Mouse (Mus musculus) small intestine, adult 2 months (tissue): ENCODE measurements around the gene Efna2. TPM values are rescaled to one million over a fixed set of nuclear protein-coding genes. Genes with fewer than 3 reads are reported as not detected.
A peak's percentile ranks its signal among the peaks of the same experiment; 100 is the strongest.

Experiments used
- H3K27ac ChIP-seq: fragments of 200-500 bp; 2 replicates; pipeline ENCODE4 v1.5.1; 2012; ENCODE audit warnings: low read depth, low read length, control low read depth, inconsistent platforms; ENCODE audit not compliant: insufficient read depth
- H3K27me3 ChIP-seq: fragments of 200-500 bp; 2 replicates; pipeline ENCODE4 v1.6.1; 2012; ENCODE audit warnings: mild to moderate bottlenecking, moderate library complexity, low read length, inconsistent platforms; ENCODE audit not compliant: control insufficient read depth, insufficient read depth
- H3K36me3 ChIP-seq: fragments of 200-500 bp; 2 replicates; pipeline ENCODE4 v1.6.1; 2012; ENCODE audit warnings: mild to moderate bottlenecking, low read length, control low read depth, inconsistent platforms; ENCODE audit not compliant: control insufficient read depth, insufficient read depth
- H3K4me1 ChIP-seq: fragments of 200-500 bp; 2 replicates; pipeline ENCODE4 v1.6.1; 2012; ENCODE audit warnings: low read length, inconsistent platforms, mixed read lengths; ENCODE audit not compliant: control insufficient read depth, insufficient read depth, insufficient read length
- H3K4me3 ChIP-seq: fragments of 200-500 bp; 2 replicates; pipeline ENCODE4 v1.5.1; 2012; ENCODE audit warnings: low read depth, mild to moderate bottlenecking, control low read depth, inconsistent platforms, low read length, moderate library complexity
- CTCF ChIP-seq: fragments of 200-500 bp; IDR thresholded peaks from 2 replicates; pipeline ENCODE4 v1.5.1; 2012; ENCODE audit warnings: low read depth, mild to moderate bottlenecking, control low read depth, inconsistent platforms, low read length, moderate library complexity, mixed read lengths; ENCODE audit not compliant: insufficient replicate concordance, insufficient read length; ENCODE audit errors: extremely low read depth
- POLR2A ChIP-seq: fragments of 200-500 bp; IDR thresholded peaks from 2 replicates; pipeline ENCODE4 v1.6.1; 2012; ENCODE audit warnings: low read depth, mild to moderate bottlenecking, control low read depth, inconsistent platforms, low read length, moderate library complexity
- WGBS: fragments of 180-500 bp; shearing (Covaris S2); methylation state at CpG from one replicate; pipeline ENCODE4 v1.1.7; 2018; 5-methylcytosine and 5-hydroxymethylcytosine counted together
- polyA plus RNA-seq: library from polyadenylated mRNA; depleted of rRNA; stranded (reverse); fragments of >200 nt; gene quantifications from 2 replicates; pipeline ENCODE4 v1.2.3, GENCODE M21; 2012

Efna2 gene
- polyA plus RNA-seq, 1 experiment = 1.8 TPM

DNA sequence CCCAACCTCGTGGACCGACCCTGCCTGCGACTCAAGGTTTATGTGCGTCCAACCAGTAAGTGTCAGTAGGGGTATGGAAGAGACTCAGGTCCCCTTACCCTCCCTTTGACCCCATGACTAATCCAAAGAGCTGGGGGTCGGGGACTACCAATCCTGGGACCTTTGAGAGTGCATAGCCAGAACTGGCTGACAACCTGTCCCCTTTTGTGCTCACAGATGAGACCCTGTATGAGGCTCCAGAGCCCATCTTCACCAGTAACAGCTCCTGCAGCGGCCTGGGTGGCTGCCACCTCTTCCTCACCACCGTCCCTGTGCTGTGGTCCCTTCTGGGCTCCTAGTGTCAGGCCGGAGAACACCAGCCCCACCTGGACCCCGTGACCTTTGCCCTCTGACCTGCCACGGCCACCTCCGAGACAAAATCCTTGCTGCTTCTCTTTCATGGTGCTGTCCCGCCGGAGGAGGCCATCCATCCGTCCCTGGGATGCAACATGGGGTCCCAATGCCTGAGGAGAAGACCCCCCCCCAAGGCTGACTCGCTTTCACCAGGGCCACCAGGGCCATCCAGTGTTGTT is 9.3 kb downstream of the Efna2 start:
- no peak overlapping the region for H3K27ac ChIP-seq
- peaks cover 16% of the 10 kb centered on the region for H3K27me3 ChIP-seq
- TF ChIP-seq CTCF = no peak
- peaks cover 8% of the 10 kb centered on the region for H3K4me1 ChIP-seq
- H3K36me3 ChIP-seq = no peaks in the 10 kb centered on the region
- WGBS = 82% methylated on average over 15 of the region's 15 CpGs
- no peak overlapping the region for H3K4me3 ChIP-seq

DNA sequence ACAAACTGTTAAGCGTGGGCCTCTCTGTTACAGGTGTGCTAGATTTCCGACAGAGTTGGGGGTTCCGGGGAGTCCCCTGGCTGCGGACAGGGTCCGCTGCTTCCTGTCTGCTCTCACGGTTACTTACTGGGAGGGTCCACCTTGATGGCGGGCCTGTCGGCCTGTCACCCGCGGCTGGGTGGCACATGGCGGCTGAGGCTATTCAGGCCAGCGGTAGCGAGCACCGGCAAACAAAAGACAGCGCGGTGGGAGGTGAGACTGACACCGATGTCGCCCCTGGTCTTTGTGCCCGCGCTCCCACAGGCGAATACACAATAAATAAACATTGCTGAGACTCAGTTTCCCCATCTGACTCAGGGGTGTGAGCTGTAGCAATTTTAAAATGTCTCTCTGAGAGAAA is 10.7 kb downstream of the Efna2 start:
- Histone ChIP-seq H3K4me1 (peaks cover 8% of the 10 kb centered on the region), H3K36me3 (no peaks in the 10 kb centered on the region), H3K27ac (no peak overlapping the region), H3K27me3 (peaks cover 16% of the 10 kb centered on the region), H3K4me3 (peak overlapping the region; percentile 36)
- TF ChIP-seq POLR2A (no peak), CTCF (no peak)
- 21% methylated on average over 21 of the region's 21 CpGs for WGBS

DNA sequence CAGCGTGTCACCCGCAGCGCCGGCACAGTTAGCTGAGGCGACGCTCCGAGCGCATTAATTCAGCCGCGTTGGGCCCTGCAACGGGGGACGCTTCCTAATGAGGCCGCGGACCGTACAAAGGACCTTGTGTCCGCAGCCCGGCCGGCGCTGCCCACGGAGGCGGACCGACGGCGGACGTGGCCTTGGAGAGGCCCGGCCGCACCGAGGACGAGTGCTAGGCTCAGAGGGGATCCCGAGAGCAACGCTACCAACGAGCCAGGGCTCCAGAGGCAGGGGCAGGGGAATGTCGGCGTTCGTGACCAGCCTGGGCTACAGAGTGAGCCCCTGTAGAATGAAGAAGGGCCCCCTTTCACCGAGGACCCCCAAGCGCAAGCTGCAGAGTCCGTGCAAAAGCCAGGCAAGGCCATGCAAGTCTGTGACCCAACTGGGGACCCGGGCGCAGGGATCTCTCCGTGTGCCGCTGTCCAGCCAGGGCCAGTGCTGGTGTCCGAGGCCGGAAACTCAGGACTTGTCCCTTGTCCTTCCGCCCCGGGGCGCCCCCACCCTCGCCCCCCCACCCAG is 11.3 kb downstream of the Efna2 start:
- Histone ChIP-seq H3K27ac (no peak overlapping the region), H3K27me3 (peaks cover 16% of the 10 kb centered on the region), H3K4me3 (peak overlapping the region; percentile 36), H3K4me1 (peaks cover 8% of the 10 kb centered on the region), H3K36me3 (no peaks in the 10 kb centered on the region)
- whole genome bisulfite sequencing = 2% methylated on average over 48 of the region's 48 CpGs
- TF ChIP-seq CTCF (no peak), POLR2A (no peak)

DNA sequence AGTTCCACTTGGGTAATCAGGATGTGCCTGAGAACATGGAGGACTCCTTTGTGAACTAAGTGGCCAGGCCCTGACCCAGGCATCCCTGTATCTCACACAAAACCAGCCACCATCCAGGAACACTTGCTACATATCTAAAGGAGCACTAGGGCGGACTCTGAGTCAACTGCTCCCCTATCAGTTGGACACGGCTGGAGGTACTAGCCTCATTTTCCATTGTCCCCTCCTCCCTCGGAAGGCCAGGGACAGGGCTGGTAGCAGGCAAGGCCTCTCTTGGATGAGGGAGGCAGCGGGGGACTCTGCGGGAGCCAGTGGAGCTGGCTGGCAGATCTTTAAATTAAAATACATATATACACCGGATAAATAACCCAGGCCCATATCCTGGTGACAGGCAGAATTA is 14.7 kb downstream of the Efna2 start:
- no peak overlapping the region for H3K4me3 ChIP-seq
- H3K4me1 ChIP-seq = peaks cover 8% of the 10 kb centered on the region
- H3K36me3 ChIP-seq = no peaks in the 10 kb centered on the region
- WGBS = 83% methylated on average over 6 of the region's 6 CpGs
- no peak overlapping the region for H3K27ac ChIP-seq
- H3K27me3 ChIP-seq = peaks cover 16% of the 10 kb centered on the region
- TF ChIP-seq CTCF = no peak
- no peak for TF ChIP-seq POLR2A

GRCm38 (mm10) chr10:80194441-80194840 is 15.2 kb downstream of the Efna2 start:
- no peak overlapping the region for H3K4me3 ChIP-seq
- TF ChIP-seq CTCF (no peak), POLR2A (no peak)
- WGBS = 74% methylated on average over 8 of the region's 8 CpGs
- H3K4me1 ChIP-seq = peaks cover 8% of the 10 kb centered on the region
- peaks cover 16% of the 10 kb centered on the region for H3K27me3 ChIP-seq
- H3K27ac ChIP-seq = no peak overlapping the region
- H3K36me3 ChIP-seq = no peaks in the 10 kb centered on the region

DNA sequence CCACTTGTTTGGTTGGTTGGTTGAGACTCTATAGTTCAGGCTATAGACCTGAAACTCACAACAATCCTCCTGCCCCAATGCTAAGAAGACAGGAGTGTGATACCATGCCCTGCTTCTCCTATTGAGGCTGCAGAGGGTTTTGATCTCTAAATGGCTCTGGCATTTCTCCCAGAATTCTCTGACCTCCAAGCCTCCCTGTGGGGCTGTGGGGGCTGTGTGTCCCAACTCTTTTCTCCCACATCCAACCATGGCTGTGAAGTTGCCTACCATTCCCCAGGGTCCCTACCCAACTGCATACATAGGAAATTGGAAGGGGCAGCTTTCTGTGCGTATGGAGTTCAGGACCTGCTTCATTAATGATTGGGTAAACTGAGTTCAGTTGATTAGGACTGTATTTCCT is 16.9 kb downstream of the Efna2 start:
- Histone ChIP-seq H3K36me3 (no peaks in the 10 kb centered on the region), H3K27ac (no peak overlapping the region), H3K27me3 (peaks cover under 1% of the 10 kb centered on the region; the same call in 1 of the 2 replicates), H3K4me3 (no peak overlapping the region), H3K4me1 (no peaks in the 10 kb centered on the region)
- TF ChIP-seq CTCF (no peak), POLR2A (no peak)
- 87% methylated on average over 1 of the region's 1 CpGs for WGBS

DNA sequence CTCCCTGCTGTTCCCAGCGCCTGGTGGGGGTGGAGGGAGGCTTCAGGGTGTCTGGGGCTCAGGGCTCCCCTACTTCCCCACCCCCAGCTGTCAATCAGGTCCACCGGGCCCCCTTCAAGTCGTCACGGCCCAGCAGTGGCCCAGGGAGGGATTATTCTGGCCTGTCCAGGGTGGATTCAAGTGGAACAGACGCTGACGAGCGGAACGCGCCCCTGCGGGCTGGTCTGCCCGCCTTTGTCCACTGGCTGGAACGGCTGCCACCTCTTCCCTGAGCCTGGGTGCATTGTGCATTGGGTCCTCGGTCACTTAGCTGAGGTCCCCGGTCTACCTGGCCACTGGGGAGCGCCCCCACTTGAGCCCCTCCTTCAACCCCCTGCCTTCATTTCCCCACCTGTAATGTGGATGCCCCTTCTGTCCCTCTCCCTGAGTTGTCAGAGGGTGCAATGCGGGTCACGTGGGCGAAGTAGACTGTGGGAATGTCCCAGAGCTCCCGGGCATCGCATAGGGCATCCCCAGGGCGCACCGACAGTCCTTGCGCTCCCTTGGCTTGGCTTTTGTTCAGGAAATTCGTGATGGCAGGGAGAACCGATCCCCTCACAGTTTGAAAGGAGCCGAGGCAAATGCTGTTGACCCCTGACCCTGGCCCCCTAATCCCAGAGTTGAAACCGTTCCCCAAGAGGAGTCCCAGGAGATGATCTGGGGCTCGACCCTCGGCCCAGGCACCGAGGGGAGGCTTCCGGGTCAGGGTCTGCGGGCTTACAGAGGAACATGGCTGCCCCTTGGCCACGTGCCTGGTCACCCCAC is 17.7 kb downstream of the Efna2 start:
- 80% methylated on average over 33 of the region's 33 CpGs for WGBS
- H3K27ac ChIP-seq = no peak overlapping the region
- H3K4me3 ChIP-seq = no peak overlapping the region
- no peaks in the 10 kb centered on the region; the same call in 1 of the 2 replicates for H3K27me3 ChIP-seq
- TF ChIP-seq CTCF = no peak
- TF ChIP-seq POLR2A = no peak
- no peaks in the 10 kb centered on the region for H3K36me3 ChIP-seq
- no peaks in the 10 kb centered on the region for H3K4me1 ChIP-seq
